In the genomic region with DNA sequence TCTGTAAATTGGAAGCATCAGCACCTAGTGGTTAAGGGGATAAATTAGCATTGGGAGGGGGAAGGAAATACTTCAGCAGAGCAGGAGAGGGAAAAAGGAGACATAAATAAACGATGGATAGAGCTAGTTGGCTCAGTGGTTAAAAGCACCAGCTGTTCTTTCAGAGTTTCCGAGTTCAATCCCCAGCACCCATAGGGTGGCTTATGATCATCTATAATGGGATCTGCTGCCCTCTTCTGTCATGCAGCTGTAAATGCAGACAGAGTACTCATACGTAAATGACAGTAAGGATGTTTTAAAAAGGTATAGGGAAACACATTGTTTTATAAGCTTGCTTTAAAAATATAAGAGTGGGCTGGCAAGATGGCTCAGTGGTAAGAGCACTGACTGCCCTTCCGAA, we compare ENCODE assay signal across 9 mouse cellular contexts. TPM values are rescaled to one million over a fixed set of nuclear protein-coding genes. Genes with fewer than 3 reads are reported as not detected.
DNase-seq lines count a peak whose midpoint lies in the region; ATAC-seq and TF ChIP-seq lines count a peak whose summit lies in the region.
"Had no signal": no experiment of that assay in that cellular context is flagged by ENCODE, and none has a peak within 500 bp of the region (broad histone marks: within the 10 kb centered on the region; RNA-seq: fewer than 3 reads in every experiment).

No protein-coding gene starts in this region.

- 28% methylated on average over 4 of the region's 4 CpGs for WGBS in heart, adult 2 months
- WGBS in heart, embryonic 12.5 days = 33% methylated on average over 4 of the region's 4 CpGs
- WGBS in forebrain, embryonic 15.5 days = 22% methylated on average over 4 of the region's 4 CpGs

- in situ Hi-C loops in ES-E14 (cut with MboI; ENCODE audit: low sequenced_read_pairs in 2 of 2, unreplicated experiment in 2 of 2) = no loop called here

- H3K27me3 ChIP-seq in heart, adult 2 months (ENCODE audit: control insufficient read depth, insufficient read depth, low read length) = no peaks in the 10 kb centered on the region
- H3K27me3 ChIP-seq in heart, embryonic 12.5 days (replicated peaks) = no peaks in the 10 kb centered on the region
- no peaks in the 10 kb centered on the region for H3K27me3 ChIP-seq in forebrain, embryonic 15.5 days

- peak; percentile 93 for TF ChIP-seq CTCF in heart, adult 2 months (IDR thresholded peaks at IDR 0.05)

- no peak for DNase-seq in heart, adult 2 months
- DNase-seq in 3T3-L1 (ENCODE audit: low read depth, low spot score) (peak; percentile 76), ES-E14 (ENCODE audit: low read depth, low spot score) (peak; percentile 33)
- DNase-seq in left cerebral cortex, adult 9 months (ENCODE audit: low spot score in 2 of 2) = no peak
- no peak for DNase-seq in layer of hippocampus, adult 9-10 months (ENCODE audit: low spot score)

- H3K79me2 ChIP-seq in heart, adult 2 months (replicated peaks; ENCODE audit: control insufficient read depth, insufficient read depth, low read length) = no peaks in the 10 kb centered on the region

- H3K4me1 ChIP-seq in heart, adult 2 months (ENCODE audit: control insufficient read depth, insufficient read depth, low read length) = peaks cover 5% of the 10 kb centered on the region
- H3K4me1 ChIP-seq in heart, embryonic 12.5 days (replicated peaks) = peaks cover 52% of the 10 kb centered on the region
- H3K4me1 ChIP-seq in ES-E14 (ENCODE audit: control insufficient read depth in 2 of 2, insufficient read depth in 2 of 2, low read length in 2 of 2, poor library complexity in 1 of 2) = no peaks in the 10 kb centered on the region
- H3K4me1 ChIP-seq in forebrain, embryonic 15.5 days = no peaks in the 10 kb centered on the region

- ATAC-seq in heart, embryonic 12.5 days (ENCODE audit: insufficient number of reproducible peaks, low FRiP score) = no peak
- peak; percentile 23; the same call in 1 of the 2 replicates for ATAC-seq in forebrain, embryonic 15.5 days (replicated peaks)
- peak; percentile 31; the same call in 1 of the 2 replicates for ATAC-seq in megakaryocyte-erythroid progenitor cell, adult 5-6 weeks (replicated peaks; ENCODE audit: low FRiP score, low TSS enrichment, poor library complexity, severe bottlenecking)

- H3K9ac ChIP-seq in heart, adult 2 months (ENCODE audit: low read depth, low read length) = no peak overlapping the region
- H3K9ac ChIP-seq in heart, embryonic 12.5 days = no peak overlapping the region
- H3K9ac ChIP-seq in ES-E14 (ENCODE audit: insufficient read depth, low read depth, low read length, poor library complexity, severe bottlenecking) = no peak overlapping the region
- no peak overlapping the region for H3K9ac ChIP-seq in forebrain, embryonic 15.5 days (replicated peaks)

- TF ChIP-seq POLR2A in heart, adult 2 months (IDR thresholded peaks at IDR 0.05; ENCODE audit: insufficient read depth, low read depth, low read length) = no peak

- intact Hi-C loops in heart, adult 2 months (cut with DNase I) = loop anchor here (1.0 to 2.0 kb wide), 4 partner anchors 51 to 177 kb away; no protein-coding TSS in a partner anchor

- TF ChIP-seq EP300 in heart, adult 2 months (IDR thresholded peaks at IDR 0.05; ENCODE audit: insufficient read depth, low read depth, low read length) = no peak

- H3K4me3 ChIP-seq in heart, adult 2 months = no peak overlapping the region
- H3K4me3 ChIP-seq in heart, embryonic 12.5 days = no peak overlapping the region
- H3K4me3 ChIP-seq in ES-E14 (ENCODE audit: insufficient read depth in 1 of 2, low read depth in 1 of 2, low read length in 2 of 2, poor library complexity in 1 of 2, severe bottlenecking in 1 of 2) = no peak overlapping the region
- H3K4me3 ChIP-seq in forebrain, embryonic 15.5 days = no peak overlapping the region

- no peak overlapping the region for H3K27ac ChIP-seq in heart, adult 2 months
- H3K27ac ChIP-seq in heart, embryonic 12.5 days (ENCODE audit: poor library complexity, severe bottlenecking) = no peak overlapping the region
- no peak overlapping the region for H3K27ac ChIP-seq in ES-E14 (ENCODE audit: insufficient read depth, low read depth, low read length, poor library complexity, severe bottlenecking)
- no peak overlapping the region for H3K27ac ChIP-seq in forebrain, embryonic 15.5 days (replicated peaks)

- no peak overlapping the region for H3K4me2 ChIP-seq in heart, embryonic 12.5 days
- no peak overlapping the region for H3K4me2 ChIP-seq in forebrain, embryonic 15.5 days (replicated peaks)

- no peaks in the 10 kb centered on the region for H3K36me3 ChIP-seq in heart, adult 2 months (ENCODE audit: control insufficient read depth, insufficient read depth, low read length)
- H3K36me3 ChIP-seq in heart, embryonic 12.5 days = no peaks in the 10 kb centered on the region
- no peaks in the 10 kb centered on the region for H3K36me3 ChIP-seq in ES-E14 (ENCODE audit: control insufficient read depth, insufficient read depth, low read length, poor library complexity, severe bottlenecking)
- H3K36me3 ChIP-seq in forebrain, embryonic 15.5 days = no peaks in the 10 kb centered on the region

- no peaks in the 10 kb centered on the region for H3K9me3 ChIP-seq in heart, embryonic 12.5 days (replicated peaks)
- no peaks in the 10 kb centered on the region for H3K9me3 ChIP-seq in ES-E14 (ENCODE audit: control insufficient read depth, insufficient read depth, low read depth, low read length)
- H3K9me3 ChIP-seq in forebrain, embryonic 15.5 days = no peaks in the 10 kb centered on the region

TF ChIP-seq in ES-E14, 5 proteins besides CTCF, POLR2A, EP300 and RAD21:
- TF ChIP-seq MAFK (IDR thresholded peaks at IDR 0.05; ENCODE audit: insufficient read depth, low read depth, low read length) = no peak
- peak; percentile 53; the same call in 1 of the 2 replicates for TF ChIP-seq ZC3H11A (IDR thresholded peaks at IDR 0.05; ENCODE audit: borderline replicate concordance, low read depth, low read length)
- TF ChIP-seq CHD2 (IDR thresholded peaks at IDR 0.05; ENCODE audit: low read depth, low read length) = no peak
- no peak for TF ChIP-seq HCFC1 (IDR thresholded peaks at IDR 0.05; ENCODE audit: borderline replicate concordance, insufficient read depth, low read length)
- no peak for TF ChIP-seq ZNF384 (IDR thresholded peaks at IDR 0.05; ENCODE audit: low read depth, low read length)

RNA-seq across cellular contexts. Expression of a gene that starts 19.7 kb away (rescaled TPM):
- total RNA-seq in heart, adult 2 months (2021) = not detected
- polyA plus RNA-seq in heart, adult 2 months (2012; rRNA removed) = not detected in 2 replicates
- polyA plus RNA-seq in heart, embryonic 12.5 days (2016; fragmentation: Nextera tagmentation; extraction: Ambion mirVana) = 0.49 TPM in 1 of 2 replicates, not detected in the other
- not detected in 2 replicates for total RNA-seq in ES-E14 (2012; rRNA removed)
- not detected in 2 replicates for polyA plus RNA-seq in forebrain, embryonic 15.5 days (2015; fragmentation: Nextera tagmentation; extraction: Ambion mirVana)
- not detected in 2 replicates for total RNA-seq in megakaryocyte-erythroid progenitor cell, adult 5-6 weeks (2014; fragmentation: Nextera tagmentation)
- total RNA-seq in megakaryocyte-erythroid progenitor cell, adult 5-6 weeks (2017) = not detected in 2 replicates
- polyA plus RNA-seq: neural tube, embryonic 11.5 days had no signal

RNA-seq across cellular contexts. Expression of a gene that starts 27.5 kb away (rescaled TPM):
- total RNA-seq in heart, adult 2 months (2021) = not detected
- 0.14 and 0.44 TPM in 2 replicates for polyA plus RNA-seq in heart, adult 2 months (2012; rRNA removed)
- polyA plus RNA-seq in heart, embryonic 12.5 days (2016; fragmentation: Nextera tagmentation; extraction: Ambion mirVana) = 0.39 and 3.1 TPM in 2 replicates
- not detected in 2 replicates for total RNA-seq in ES-E14 (2012; rRNA removed)
- polyA plus RNA-seq in forebrain, embryonic 15.5 days (2015; fragmentation: Nextera tagmentation; extraction: Ambion mirVana) = 0.31 TPM in 1 of 2 replicates, not detected in the other
- not detected in 2 replicates for total RNA-seq in megakaryocyte-erythroid progenitor cell, adult 5-6 weeks (2014; fragmentation: Nextera tagmentation)
- 0.85 and 3.2 TPM in 2 replicates for total RNA-seq in megakaryocyte-erythroid progenitor cell, adult 5-6 weeks (2017)
- polyA plus RNA-seq: neural tube, embryonic 11.5 days had no signal

RNA-seq across cellular contexts. Expression of a gene that starts 29.3 kb away (rescaled TPM):
- 10 to 100 TPM; 38.8 to 39.0 TPM for total RNA-seq in heart, adult 2 months (2021)
- 39.6 and 59.5 TPM in 2 replicates for polyA plus RNA-seq in heart, adult 2 months (2012; rRNA removed)
- polyA plus RNA-seq in heart, embryonic 12.5 days (2016; fragmentation: Nextera tagmentation; extraction: Ambion mirVana) = 146 and 151 TPM in 2 replicates
- 206 and 212 TPM in 2 replicates for total RNA-seq in ES-E14 (2012; rRNA removed)
- 229 and 235 TPM in 2 replicates for polyA plus RNA-seq in forebrain, embryonic 15.5 days (2015; fragmentation: Nextera tagmentation; extraction: Ambion mirVana)
- total RNA-seq in megakaryocyte-erythroid progenitor cell, adult 5-6 weeks (2014; fragmentation: Nextera tagmentation) = 245 and 274 TPM in 2 replicates
- total RNA-seq in megakaryocyte-erythroid progenitor cell, adult 5-6 weeks (2017) = 432 and 481 TPM in 2 replicates

RNA-seq across cellular contexts. Expression of a gene that starts 29.5 kb away (rescaled TPM):
- total RNA-seq in heart, adult 2 months (2021) = under 1 TPM; 0.25 to 0.81 TPM
- 0.39 and 0.79 TPM in 2 replicates for polyA plus RNA-seq in heart, adult 2 months (2012; rRNA removed)
- 0.67 and 0.87 TPM in 2 replicates for polyA plus RNA-seq in heart, embryonic 12.5 days (2016; fragmentation: Nextera tagmentation; extraction: Ambion mirVana)
- 4.6 and 5.1 TPM in 2 replicates for total RNA-seq in ES-E14 (2012; rRNA removed)
- polyA plus RNA-seq in forebrain, embryonic 15.5 days (2015; fragmentation: Nextera tagmentation; extraction: Ambion mirVana) = 0.75 and 1.1 TPM in 2 replicates
- 1.1 and 2.0 TPM in 2 replicates for total RNA-seq in megakaryocyte-erythroid progenitor cell, adult 5-6 weeks (2014; fragmentation: Nextera tagmentation)
- total RNA-seq in megakaryocyte-erythroid progenitor cell, adult 5-6 weeks (2017) = not detected in 2 replicates

RNA-seq across cellular contexts. Expression of a gene that starts 40.1 kb away (rescaled TPM):
- total RNA-seq in heart, adult 2 months (2021) = 10 to 100 TPM; 56.9 to 59.1 TPM
- 40.7 and 54.1 TPM in 2 replicates for polyA plus RNA-seq in heart, adult 2 months (2012; rRNA removed)
- 33.2 and 36.6 TPM in 2 replicates for polyA plus RNA-seq in heart, embryonic 12.5 days (2016; fragmentation: Nextera tagmentation; extraction: Ambion mirVana)
- total RNA-seq in ES-E14 (2012; rRNA removed) = 36.7 and 61.9 TPM in 2 replicates
- 22.0 and 29.2 TPM in 2 replicates for polyA plus RNA-seq in forebrain, embryonic 15.5 days (2015; fragmentation: Nextera tagmentation; extraction: Ambion mirVana)
- total RNA-seq in megakaryocyte-erythroid progenitor cell, adult 5-6 weeks (2014; fragmentation: Nextera tagmentation) = 0.20 and 1.2 TPM in 2 replicates
- 0.69 and 1.0 TPM in 2 replicates for total RNA-seq in megakaryocyte-erythroid progenitor cell, adult 5-6 weeks (2017)

Comparison
In these comparisons a context has a peak if more than half of its experiments do, and no peak if none do; other contexts are left out.
1. DNase-seq: peak in 3T3-L1 (single experiment) and ES-E14 (single experiment); none in heart, adult 2 months (0 of 2), left cerebral cortex, adult 9 months (0 of 2) and layer of hippocampus, adult 9-10 months (single experiment).